Mouse (Mus musculus) neutrophil, adult 65 days (primary cell): ENCODE results near the gene Zfp995. TPM values are rescaled to one million over a fixed set of nuclear protein-coding genes. Genes with fewer than 3 reads are reported as not detected.

Experiments used
- total RNA-seq: library from RNA; stranded (reverse); gene quantifications from 2 replicates; pipeline ENCODE4 v1.2.4, GENCODE M21; 2023

Zfp995 gene
- 1.4 and 3.7 TPM in 2 replicates for total RNA-seq

GRCm38 (mm10) chr17:21909456-21910052 lies at the start of gene Zfp995:
TSS of gene Zfp995 (minus strand) at chr17:21909926.

GRCm38 (mm10) chr17:21845545-21846321 lies 64.0 kb downstream of the Zfp995 start, which contains the start of gene Zfp820:
TSS of gene Zfp820 (minus strand) at chr17:21845772.

Other genes with a start within 250 kb of the Zfp995 start
- 3.7 and 4.7 TPM in 2 replicates for gene Gm10226, start 218.1 kb downstream of the Zfp995 start, total RNA-seq
- 1.0 and 1.9 TPM in 2 replicates for gene Zfp760, start 202.2 kb downstream of the Zfp995 start, total RNA-seq
- 0.44 and 0.66 TPM in 2 replicates for gene Zfp229, start 179.1 kb downstream of the Zfp995 start, total RNA-seq
- gene Zfp820, start 64.2 kb downstream of the Zfp995 start, total RNA-seq = 0.16 and 0.25 TPM in 2 replicates
- 10.8 and 11.1 TPM in 2 replicates for gene Zfp942, start 52.5 kb upstream of the Zfp995 start, total RNA-seq
- 11.0 and 14.4 TPM in 2 replicates for gene Zfp943, start 52.6 kb upstream of the Zfp995 start, total RNA-seq